Mouse (Mus musculus): Measurements from ENCODE around the gene Slc36a1.

Gene Slc36a1

GRCm38 (mm10) chr11:55274756-55275155 is 70.6 kb downstream of the Slc36a1 start:
- DNase-seq (ENCODE audit: low read depth, low spot score), result peak; percentile 58
